Mouse (Mus musculus) brown adipose tissue, adult 24 weeks (tissue): ENCODE measurements around the gene Atp2b2. TPM values are rescaled to one million over a fixed set of nuclear protein-coding genes. Genes with fewer than 3 reads are reported as not detected.
"Not testable (repeated sequence)": the region's sequence is repeated elsewhere in the genome, so short reads cannot be mapped to it uniquely, and the experiment has no call there.

Experiments
- H3K27ac ChIP-seq: fragments of 200-500 bp; replicated peaks from 2 replicates; pipeline ENCODE4 v1.5.1; 2012; ENCODE audit warnings: low read depth, mild to moderate bottlenecking, low read length
- H3K4me1 ChIP-seq: fragments of 200-500 bp; 2 replicates; pipeline ENCODE4 v1.6.1; 2012; ENCODE audit warnings: low read length, mixed read lengths; ENCODE audit not compliant: control insufficient read depth, insufficient read depth, insufficient read length
- H3K4me3 ChIP-seq: fragments of 200-500 bp; 2 replicates; pipeline ENCODE4 v1.5.1; 2012; ENCODE audit warnings: low read depth, mild to moderate bottlenecking, low read length, moderate library complexity; ENCODE audit not compliant: insufficient read depth
- polyA plus RNA-seq: library from polyadenylated mRNA; stranded (reverse); fragments of >200 nt; gene quantifications from 2 replicates; pipeline ENCODE4 v1.2.4, GENCODE M21; 2012; ENCODE audit not compliant: missing spikeins, insufficient read depth, insufficient read length

The Atp2b2 gene
- polyA plus RNA-seq, 1 experiment = not detected

DNA sequence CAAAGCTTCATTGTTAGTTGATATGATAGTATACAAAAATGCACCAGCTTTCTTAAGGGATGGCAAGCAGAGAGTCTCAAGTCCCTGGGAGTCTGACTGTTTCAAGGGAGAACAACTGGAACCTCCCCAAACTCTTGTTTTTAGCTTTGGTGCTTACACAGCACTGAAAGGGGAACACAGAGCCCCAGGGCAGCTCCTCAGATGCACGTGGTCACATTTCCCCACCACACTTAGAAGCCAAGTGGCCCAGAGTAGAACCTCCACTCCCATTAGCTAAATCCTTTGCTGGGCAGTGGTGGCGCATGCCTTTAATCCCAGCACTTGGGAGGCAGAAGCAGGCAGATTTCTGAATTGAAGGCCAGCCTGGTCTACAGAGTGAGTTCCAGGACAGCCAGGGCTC, 301.0 kb downstream of the Atp2b2 start:
- H3K4me1 ChIP-seq = peaks cover 2% of the 10 kb centered on the region; the same call in 1 of the 2 replicates
- no peak overlapping the region for H3K4me3 ChIP-seq
- H3K27ac ChIP-seq = no peak overlapping the region

DNA sequence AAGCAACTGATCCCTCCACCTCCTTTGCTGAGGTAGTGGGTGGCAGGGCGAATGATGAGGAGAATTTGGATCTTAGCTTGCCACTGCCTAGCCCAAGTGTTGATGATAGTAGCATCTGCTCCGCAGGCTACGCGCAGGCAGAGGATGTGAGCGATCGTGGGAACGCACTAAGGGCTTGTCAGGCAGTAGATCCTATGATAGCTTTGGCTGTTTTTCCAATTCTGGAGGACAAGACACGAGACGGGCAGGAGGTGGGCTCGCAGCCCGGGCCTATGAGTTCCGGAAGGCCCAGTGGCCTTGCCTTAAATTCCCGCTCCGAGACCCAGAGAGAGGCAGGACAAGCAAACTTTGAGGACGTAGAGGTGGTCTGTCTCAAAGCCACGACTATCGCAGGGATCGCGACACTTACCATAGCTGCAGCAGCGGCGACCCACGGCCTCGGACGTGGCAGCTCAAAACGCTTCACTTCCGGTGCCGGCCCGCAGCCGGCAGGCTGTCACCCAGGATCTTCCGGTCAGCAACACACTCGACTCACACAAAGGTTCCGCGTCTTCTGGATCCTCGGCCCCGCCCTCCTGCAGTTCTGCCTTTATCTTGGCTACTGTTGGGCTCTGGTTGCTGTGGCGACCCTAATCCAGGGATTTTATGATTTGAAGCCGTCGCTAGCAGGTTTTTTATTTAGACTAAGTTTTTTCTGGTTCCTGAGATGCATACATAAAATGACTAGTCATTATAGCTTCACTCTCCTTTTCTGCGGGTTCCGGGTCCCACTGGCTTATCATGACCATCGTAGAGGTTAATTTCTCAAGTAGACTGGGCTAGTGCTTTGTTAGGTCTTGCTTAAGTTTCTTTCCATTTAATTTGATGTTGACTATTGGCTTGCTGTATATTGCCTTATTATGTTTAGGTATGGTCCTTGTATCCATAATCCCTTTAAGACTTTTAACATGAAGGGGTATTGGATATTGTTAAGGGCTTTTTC, 301.9 kb downstream of the Atp2b2 start, which contains the start of gene Sec13:
Gene Sec13, minus strand, starts transcription at position 508 of the 982 bp plus-strand sequence.
- Histone ChIP-seq H3K4me3 (peak within 1 kb of the TSS; percentile 98), H3K27ac (peak within 1 kb of the TSS; percentile 89)

DNA sequence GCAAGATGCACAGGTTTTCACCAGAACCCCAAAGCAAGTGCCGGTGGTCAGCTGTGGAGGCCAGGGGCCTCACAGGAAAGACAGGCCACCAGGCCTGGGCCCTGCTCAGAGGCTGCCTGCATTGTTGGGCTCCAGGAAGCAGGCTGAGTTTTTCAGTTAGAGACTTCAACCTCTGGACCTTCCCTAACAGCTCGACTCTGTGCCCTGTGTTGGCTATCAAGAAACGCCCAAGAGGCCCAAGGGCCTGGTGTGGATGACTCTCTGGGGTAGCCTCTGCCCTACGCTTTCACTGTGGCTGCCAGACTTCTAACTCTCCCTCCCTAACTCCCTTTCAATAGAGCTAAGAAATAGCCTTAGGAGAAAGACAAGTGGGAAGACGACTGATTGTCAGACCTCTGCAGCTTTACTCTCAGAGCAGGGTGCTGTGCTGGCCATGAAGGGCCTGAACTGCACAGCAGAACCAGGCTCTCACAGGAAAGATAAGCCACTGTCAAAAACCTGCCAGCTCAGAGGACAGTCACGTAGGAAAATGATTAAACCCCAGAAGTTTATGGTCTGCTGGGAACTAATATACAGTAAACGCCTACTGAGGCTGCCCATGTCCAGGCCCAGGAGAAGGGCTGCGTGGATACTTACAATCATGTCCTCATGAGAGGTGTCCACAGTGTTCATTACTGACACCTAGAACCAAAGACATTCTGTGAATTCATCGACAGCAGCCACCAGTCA, 304.9 kb downstream of the Atp2b2 start:
- H3K4me1 ChIP-seq = peaks cover 2% of the 10 kb centered on the region; the same call in 1 of the 2 replicates
- H3K4me3 ChIP-seq = no peak overlapping the region

More for the DNA sequence above, 301.9 kb downstream of the Atp2b2 start, which contains the start of gene Sec13:
- peaks cover 2% of the 10 kb centered on the region; the same call in 1 of the 2 replicates for H3K4me1 ChIP-seq

GRCm38 (mm10) chr6:113731296-113731695, 311.1 kb downstream of the Atp2b2 start:
- H3K4me1 ChIP-seq = no peaks in the 10 kb centered on the region
- no peak overlapping the region for H3K27ac ChIP-seq
- H3K4me3 ChIP-seq = no peak overlapping the region

More for the DNA sequence above, 304.9 kb downstream of the Atp2b2 start:
- no peak overlapping the region for H3K27ac ChIP-seq

GRCm38 (mm10) chr6:113728181-113728580, 314.2 kb downstream of the Atp2b2 start:
- no peak overlapping the region for H3K27ac ChIP-seq

GRCm38 (mm10) chr6:113721061-113721460, 321.4 kb downstream of the Atp2b2 start:
- no peak overlapping the region for H3K4me3 ChIP-seq
- H3K27ac ChIP-seq = no peak overlapping the region
- H3K4me1 ChIP-seq = no peaks in the 10 kb centered on the region

More at GRCm38 (mm10) chr6:113728181-113728580, 314.2 kb downstream of the Atp2b2 start:
- no peak overlapping the region for H3K4me3 ChIP-seq
- no peaks in the 10 kb centered on the region for H3K4me1 ChIP-seq

DNA sequence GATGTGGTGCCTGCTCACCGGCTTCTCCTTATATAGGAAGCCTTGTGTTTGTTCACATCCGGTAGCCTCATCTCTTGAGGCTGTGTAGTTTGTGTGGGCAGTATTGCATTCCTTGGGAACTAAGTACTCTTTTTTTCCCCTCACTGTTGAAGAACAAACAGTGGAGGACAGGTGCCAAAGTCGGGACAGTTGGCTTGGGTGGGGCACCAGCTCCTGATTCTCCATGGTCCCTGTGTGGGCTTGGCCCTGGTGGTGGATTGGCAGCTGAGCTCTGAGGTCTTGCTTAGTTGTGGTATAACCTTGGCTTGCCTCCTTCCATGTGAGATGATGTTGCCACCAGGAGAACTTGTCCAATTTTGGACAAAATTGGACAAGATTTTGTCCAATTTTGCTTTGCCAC, 322.5 kb downstream of the Atp2b2 start, which contains the start of gene Ghrl:
Gene Ghrl, minus strand, starts transcription at position 3 of the 400 bp plus-strand sequence.
- no peak within 1 kb of the TSS for H3K4me3 ChIP-seq
- no peak within 1 kb of the TSS for H3K27ac ChIP-seq
- H3K4me1 ChIP-seq = no peaks in the 10 kb centered on the region

- Histone ChIP-seq H3K4me3 (no peak overlapping the region), H3K4me1 (no peaks in the 10 kb centered on the region), H3K27ac (no peak overlapping the region)
Observed at GRCm38 (mm10) chr6:113717541-113717940, 324.9 kb downstream of the Atp2b2 start.

GRCm38 (mm10) chr6:113714797-113715196, 327.6 kb downstream of the Atp2b2 start:
- Histone ChIP-seq H3K27ac (no peak overlapping the region), H3K4me3 (no peak overlapping the region), H3K4me1 (no peaks in the 10 kb centered on the region)

DNA sequence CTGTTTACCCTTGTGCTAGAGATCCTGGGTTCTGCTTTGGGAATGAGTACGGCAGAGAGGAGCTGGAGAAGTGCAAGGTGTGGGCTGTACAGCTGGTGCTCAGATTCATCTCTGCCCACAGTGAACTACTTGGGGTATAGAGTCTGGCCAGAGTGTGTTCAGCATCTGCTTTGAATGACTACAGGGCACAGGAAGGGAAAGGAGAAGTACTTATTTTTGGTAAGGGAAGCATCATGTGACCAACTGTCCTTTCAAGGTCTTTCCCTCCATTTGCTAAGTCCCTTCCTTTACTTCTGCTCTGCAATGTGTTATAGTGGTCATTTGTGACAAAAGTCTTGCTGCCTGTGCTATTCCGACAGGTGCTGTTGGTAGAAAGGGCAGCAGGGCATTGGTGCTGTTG, 328.1 kb downstream of the Atp2b2 start:
- Histone ChIP-seq H3K27ac (peak overlapping the region; percentile 19; the same call in 1 of the 2 replicates), H3K4me3 (no peak overlapping the region), H3K4me1 (no peaks in the 10 kb centered on the region)

GRCm38 (mm10) chr6:113713389-113713788, 329.0 kb downstream of the Atp2b2 start:
- H3K4me1 ChIP-seq, H3K4me3 ChIP-seq, H3K27ac ChIP-seq: not testable (repeated sequence)

GRCm38 (mm10) chr6:113712718-113713117, 329.7 kb downstream of the Atp2b2 start:
- Histone ChIP-seq H3K27ac (no peak overlapping the region), H3K4me3 (no peak overlapping the region), H3K4me1 (no peaks in the 10 kb centered on the region)

- H3K4me1 ChIP-seq = peaks cover 7% of the 10 kb centered on the region
- H3K4me3 ChIP-seq = peak overlapping the region; percentile 68
- peak overlapping the region; percentile 88 for H3K27ac ChIP-seq
Observed at GRCm38 (mm10) chr6:113697222-113698205, 344.9 kb downstream of the Atp2b2 start.

DNA sequence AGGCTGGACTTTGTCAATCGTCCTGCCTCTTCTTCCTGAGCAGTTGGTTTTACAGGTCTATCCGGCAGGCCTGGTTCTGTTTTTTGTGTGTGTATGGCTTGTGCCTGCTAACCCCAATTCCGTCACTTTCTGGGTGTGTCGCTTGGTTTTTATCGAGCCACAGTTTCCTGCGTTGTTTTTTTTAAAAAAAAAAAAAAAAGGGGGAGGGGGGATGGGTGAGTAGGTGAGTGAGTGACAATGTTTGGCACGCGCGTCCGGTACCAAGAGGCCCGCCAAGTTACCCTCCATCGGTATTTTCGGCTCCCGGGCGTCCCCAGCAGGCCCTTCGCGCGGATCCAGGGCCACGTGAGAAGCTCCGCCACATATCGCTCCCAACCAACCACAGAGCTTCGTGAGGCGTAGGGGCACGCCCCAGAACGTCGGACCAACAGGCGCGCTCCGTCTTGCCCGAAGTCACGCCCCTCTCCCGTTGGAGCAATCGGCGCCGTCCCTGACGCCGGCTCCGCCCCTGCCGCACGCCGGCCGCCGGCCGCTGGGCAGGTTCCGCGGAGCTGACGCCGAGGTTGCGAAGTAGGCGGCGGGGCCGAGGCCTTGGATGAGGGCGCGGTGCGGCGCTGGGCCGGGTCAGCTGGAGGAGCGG, 345.7 kb downstream of the Atp2b2 start, which contains the start of gene Tatdn2:
Gene Tatdn2, plus strand, starts transcription at position 469 of the 640 bp plus-strand sequence.
- peak within 1 kb of the TSS; percentile 99 for H3K27ac ChIP-seq
- peaks cover 7% of the 10 kb centered on the region for H3K4me1 ChIP-seq
- H3K4me3 ChIP-seq = peak within 1 kb of the TSS; percentile 68
